Mouse (Mus musculus): ENCODE measurements at regions not wholly inside any gene's neighbourhood (a gene's known extent, or its start where the extent isn't known, plus 50 kb on each side); places are given as distances from the start of the nearest gene placed in this dataset.

- TF ChIP-seq CTCF (IDR thresholded peaks at IDR 0.05; ENCODE audit: low read depth) (no peak), EP300 (IDR thresholded peaks at IDR 0.05; ENCODE audit: low read depth) (no peak)
Observed at GRCm38 (mm10) chr3:56863591-56863990, 438.2 kb downstream of the Tm4sf1 start.
